Mouse (Mus musculus) frontal cortex, postnatal 14 days (tissue): ENCODE measurements at regions not wholly inside any gene's neighbourhood (a gene's known extent, or its start where the extent isn't known, plus 50 kb on each side); places are given as distances from the start of the nearest gene placed in this dataset.

Experiments used
- DNase-seq, 2 experiments: peaks; one replicate each; pipeline ENCODE4 v3.0.0; 2022; ENCODE audit warnings: low spot score in 2 of 2

DNA sequence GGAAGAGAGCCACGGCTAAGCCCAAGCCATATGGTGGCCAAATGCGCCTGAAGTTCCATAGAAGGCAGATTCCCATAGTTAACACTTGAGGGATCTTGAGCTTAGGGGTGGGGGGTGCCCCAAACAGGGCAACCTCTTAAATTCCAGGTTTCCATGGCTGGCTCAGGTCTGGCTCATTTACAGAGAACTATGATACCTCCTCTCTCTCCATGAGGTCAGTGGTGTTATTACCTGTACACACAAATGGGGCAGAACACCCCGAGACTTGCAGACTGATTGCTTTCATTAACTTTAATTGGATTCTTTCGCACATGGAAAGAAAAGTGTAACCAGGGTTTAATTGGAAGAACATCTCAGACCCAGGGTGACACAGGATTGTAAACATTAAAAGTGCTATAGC, 177.1 kb upstream of the Klhl29 start:
- no peak for DNase-seq

DNA sequence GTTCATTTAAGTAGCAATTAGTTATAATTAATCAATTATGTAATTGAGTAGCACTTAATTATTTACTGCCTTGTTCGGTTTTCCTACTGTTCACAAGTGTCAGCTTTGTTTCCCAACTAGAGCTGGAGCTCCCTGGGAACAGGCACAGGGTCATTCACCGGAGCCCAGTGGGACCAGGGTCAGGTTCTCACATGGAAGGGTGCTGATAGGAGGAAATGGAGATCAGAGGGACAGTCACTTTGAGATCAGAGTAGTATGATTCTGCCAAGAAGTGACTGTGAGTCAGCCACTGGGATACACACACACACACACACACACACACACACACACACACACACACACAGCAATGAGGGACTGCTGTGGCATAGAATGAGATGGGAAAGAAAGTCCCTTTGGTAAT, 176.4 kb upstream of the Klhl29 start:
- DNase-seq = no peak

DNA sequence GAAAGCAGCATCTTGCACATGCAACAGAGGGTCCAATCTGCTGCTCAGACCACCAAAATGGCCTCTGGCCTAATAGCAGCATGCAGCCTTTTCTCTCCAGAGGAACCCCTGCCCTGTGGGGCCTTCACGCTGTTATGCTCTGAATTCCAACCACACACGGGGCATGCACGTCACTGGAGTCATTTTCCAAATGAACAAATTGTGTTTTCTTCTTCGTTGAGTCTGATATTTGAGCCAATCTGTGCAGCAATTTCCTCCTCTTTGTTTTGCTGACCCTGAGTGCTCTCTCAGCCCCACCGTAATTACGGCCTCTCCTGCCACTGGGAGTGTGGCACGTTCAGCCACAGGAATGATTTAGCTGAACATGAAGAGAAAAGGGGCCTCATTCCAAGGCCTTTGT, 174.3 kb upstream of the Klhl29 start:
- no peak for DNase-seq

DNA sequence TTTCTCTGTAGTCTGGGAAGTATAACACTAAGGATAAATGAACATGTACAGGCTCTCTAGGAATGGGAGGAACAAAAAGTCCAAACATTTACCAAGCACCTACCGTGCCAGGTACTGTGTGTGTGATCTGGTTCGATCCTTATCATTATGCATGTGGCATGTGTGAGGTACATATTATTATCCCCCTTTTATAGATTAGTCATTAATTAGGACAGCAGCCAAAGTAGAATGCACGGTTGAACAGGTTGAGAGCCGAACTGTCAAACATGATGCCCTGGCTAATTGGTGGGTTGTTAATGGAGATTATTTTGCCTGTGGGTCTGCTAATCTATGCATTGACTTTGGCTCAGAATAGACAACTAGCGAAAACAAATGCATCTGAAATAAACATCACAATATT, 172.2 kb upstream of the Klhl29 start:
- no peak for DNase-seq

DNA sequence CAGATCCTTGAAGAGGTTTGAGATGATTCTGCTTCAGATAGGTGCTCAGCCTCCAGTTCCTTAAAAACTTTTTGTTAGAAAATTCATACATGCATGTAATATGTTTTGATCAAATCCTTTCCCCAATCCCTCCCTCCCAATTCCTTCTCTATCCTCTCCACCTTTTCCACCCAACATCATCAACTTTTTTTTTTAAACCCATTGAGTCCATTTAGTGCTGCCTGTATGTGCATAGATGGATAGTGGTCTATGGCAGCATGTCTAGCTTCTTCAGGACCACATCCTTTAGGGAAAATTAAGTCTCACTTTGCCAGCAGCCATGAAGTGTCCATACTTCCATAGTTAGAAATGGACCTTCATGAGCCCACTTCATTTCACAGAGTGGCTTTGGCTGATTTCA, 167.2 kb upstream of the Klhl29 start:
- DNase-seq = no peak

DNA sequence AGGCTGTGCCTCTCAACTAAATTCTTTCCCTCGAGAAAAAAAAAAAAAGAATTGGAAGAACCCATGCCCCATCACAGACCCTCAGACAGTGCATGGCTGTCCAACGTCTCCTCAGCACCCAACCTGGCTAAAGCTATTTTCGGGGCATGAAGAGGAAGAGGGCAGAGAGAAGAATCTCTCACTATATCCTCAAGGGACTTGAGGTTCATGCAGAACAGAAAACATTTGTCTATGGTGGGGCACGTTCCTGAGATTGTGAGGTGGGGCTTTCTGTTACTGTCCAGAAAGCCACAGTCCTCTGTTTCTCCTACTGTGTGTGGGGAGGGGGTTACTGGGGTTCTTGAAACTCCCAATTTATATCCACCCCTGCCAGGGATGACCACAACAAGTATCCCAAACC, 120.8 kb upstream of the Klhl29 start:
- DNase-seq = no peak

DNA sequence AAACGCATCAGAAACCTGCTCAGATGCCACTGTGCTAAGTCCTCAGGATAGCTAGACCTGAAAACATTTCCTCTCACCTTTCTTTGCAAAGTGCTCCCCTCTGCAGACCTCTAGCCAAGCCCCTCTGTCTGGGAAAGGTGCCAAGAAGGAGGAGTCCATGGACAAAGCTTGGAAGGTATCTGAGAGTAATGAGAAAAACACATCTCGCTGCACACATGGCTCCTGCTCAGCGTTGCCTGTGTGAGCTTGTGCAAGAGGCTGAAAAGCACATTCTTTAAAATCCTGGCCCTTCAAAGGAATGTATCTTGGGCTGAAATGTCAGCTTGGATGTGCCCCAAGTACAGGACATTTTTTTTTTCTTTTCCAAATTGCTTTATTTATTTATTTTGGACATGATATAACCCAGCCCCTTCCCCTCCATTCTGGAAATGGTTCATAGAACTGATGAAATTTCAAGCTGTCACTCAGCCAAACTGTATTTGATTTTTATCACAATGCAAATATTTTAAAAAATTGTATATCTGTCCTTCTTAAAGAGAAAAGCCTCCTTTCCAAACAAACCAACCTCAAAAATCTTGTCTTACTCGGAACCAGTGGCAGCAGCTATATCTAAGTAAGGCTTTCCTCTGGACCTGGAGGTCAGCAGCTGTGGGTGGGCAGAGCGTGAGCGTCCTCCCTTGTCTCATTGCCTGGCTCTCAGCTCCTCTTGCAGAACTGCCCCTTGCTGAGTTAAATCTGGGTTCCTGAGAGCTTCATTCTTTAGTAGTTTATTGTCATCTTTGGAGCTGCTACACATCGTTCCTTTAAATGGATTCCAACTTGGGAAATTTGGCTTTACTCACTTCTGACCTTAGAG, 119.4 kb upstream of the Klhl29 start:
- DNase-seq = no peak

DNA sequence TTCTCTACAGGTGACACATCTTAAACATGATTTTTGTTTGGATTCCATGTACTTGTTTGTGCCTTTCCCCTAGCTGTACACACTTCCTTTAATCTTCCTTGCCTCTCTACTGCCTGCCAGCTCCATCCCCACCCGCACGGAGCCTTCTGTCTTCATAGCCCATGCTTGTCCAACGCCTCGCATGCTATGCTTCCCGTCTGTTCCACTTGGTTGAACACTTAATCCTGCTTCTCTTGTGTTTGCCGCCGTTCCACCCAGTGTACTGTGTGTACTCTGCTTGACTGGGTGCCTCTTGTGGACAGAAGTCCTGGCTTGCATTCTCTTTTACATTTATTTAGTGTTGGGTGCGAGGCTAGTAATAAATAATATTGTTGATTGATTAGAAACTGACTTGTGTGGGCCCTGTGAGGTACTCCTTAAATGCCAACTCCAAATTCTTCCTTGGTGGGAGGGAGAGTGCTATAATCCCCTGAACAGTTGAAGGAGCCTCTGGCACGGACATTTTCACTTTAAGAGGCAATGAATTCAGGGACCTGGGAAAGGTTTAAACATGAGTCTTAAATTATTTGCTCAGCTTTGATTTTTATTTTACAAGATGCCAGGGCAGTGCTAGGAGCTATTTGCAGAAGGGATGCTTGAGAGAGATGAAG, 88.9 kb upstream of the Klhl29 start:
- no peak for DNase-seq

DNA sequence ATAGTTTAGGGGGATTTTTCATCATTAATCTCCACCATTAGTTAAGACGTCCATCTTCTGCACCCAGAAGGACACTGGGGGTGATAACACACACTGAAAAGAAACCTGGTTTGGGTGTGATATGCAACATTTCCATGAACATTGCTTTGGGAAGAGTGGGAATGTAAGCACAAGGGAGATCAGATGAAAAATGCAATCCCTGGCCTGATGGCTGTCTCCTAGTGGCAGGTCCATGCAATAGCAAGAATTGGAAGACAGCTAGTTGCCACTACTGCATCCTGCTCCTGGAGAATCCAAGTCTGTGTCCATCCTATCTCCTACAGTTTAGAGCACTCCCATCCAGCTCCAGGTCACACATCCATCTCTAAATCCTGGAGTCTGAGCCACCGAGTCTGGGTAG, 77.7 kb upstream of the Klhl29 start:
- no peak for DNase-seq

DNA sequence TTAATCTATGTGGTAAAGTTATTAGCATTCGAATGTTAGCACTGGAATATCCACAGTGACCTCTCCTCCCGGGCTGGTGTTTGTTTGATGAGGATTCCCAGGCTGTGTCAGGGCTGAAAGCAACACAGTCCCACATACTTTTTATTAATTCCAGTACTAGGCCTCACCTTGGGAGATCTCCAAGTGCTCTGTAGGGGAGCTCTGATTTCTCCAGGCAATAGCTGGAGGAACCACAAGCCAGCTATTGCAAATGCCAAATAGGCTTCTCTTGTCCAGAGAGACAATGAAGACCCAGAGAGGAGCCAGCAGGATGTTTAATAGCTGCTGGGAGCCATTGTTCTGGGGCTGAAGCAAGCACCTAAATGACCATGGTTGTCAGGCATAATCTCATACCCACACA, 68.2 kb upstream of the Klhl29 start:
- no peak for DNase-seq

DNA sequence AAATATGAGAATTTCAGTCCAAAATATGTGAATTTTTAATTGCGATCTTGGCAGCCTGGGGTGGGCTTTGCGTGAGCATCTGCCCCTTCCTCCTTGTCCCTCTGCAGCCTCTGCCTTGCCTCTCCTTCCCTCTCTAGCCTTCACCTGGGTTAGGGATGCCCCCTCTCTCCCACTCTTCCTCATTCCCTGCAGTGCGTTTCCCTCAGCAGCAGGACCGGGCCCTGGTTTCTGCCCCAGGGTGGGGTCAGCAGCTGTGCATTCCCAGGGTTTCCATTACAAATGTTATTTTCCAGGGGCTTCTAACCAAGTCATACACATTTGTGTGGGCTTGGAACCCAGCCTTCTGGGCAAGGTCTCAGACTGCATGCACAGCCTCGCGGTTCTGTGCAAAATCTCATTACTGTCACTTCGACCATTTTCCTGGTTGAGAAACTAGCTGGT, 67.6 kb upstream of the Klhl29 start:
- DNase-seq = no peak

DNA sequence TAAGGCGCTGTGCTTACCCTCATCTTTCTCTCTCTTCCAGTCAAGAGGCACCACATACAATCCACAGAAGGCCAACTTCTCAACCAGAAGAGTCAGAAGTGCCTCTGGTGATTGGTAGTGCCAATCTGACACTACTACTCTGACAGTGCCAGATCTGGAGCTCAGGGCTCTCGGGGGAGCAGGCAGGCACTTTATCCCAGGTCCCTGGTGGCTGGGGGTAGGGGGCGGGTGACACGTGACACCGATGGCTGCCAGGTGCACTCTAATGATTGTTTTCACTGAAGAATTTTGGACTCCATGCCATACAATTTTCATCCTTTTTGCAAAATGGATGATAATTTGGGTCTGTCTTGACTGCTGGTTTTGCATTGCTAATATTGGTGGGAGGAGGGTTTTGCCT, 67.2 kb upstream of the Klhl29 start:
- no peak for DNase-seq

DNA sequence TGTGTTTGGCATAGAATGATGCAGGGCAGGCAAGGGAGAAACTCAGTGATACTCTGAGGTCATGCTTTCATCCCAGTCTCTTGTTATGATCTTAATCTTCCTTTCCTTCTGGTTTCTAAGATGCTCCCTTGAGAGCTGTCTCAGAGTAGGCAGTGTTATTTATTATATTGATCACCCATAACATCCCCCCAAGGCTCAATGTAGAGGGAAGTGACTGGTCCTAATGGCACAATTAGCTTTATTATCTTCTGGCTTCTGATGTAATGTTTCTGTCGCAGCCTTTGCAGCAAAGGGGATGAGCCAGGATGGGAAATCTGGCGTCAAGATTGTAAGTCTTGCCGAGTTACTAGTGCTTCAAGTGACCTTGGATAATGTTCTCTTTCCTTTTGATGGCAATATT, 65.0 kb upstream of the Klhl29 start:
- no peak for DNase-seq

DNA sequence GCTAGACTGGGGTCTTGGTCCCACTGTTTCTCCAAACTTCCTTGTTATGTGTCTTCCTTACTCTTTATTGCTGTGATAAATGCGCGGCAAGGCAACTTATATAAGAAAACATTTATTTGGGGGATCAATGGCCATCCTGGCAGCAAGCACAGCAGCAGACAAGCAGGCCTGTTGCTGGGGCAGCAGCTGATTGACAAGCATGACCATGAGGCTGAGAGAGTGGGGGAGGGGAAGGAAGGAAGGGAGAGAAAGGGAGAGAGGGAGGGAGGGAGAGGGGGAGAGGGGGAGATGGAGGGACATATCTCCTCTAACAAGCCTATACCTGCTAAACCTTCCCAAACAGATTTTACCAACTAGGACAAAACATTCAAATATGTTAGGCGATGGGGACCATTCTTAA, 60.4 kb upstream of the Klhl29 start:
- no peak for DNase-seq

DNA sequence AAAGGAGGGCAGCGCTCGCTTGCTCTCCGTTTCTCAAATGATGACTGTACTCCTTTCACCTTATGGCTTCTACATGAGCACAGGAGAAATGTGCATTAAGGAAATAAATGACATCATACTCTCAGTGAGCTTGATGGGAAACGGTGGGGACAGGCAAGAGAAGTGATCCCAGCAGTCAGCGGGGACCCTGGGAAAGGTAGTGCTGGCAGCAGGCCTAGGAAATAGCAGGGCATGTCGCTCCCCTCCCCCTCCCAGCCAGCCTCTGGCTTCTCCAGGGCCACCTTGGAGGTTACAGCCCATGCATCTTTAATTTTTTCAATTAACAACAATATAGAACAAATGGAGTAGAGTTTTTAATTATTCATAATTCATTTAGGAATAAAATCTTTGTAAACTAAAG, 58.6 kb upstream of the Klhl29 start:
- DNase-seq = no peak

DNA sequence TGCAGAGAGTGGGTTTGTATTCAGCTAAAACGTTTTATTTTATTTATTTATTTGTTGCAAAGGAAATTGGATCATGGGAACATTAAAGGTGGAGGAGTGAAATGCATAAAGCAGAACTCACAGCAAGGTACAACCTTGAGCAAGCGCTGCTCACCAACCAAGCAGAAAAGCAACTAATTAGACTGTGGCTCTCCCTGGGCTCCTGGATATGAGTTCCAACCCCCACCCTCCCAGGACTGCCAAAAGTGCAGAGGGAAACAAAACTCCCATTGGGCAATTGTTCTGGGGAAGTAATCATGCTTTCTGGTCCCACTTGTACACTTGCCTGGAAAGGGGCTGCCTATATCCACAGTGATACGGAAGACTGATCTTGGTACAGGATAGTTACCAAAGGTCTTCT, 57.2 kb upstream of the Klhl29 start:
- DNase-seq = no peak

DNA sequence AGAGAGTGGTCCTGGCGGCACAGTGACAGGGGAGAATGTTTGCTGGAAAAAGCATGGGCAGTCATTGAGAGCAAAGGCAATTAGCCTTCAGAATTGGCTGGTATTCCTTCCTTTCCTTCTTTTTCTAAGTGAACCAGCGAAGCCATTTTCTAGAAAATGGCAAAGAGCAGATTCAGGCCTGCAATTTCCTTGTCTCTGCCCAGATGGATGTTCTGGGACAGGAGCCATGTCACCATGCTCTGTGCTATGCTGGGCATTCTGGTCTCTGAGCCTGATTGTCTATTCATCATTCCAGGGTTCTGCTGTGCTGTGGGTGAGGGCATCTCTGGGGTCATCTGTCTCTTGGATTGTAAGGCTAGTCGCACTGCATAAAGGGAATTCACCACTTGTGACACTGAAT, 53.3 kb upstream of the Klhl29 start:
- no peak for DNase-seq
